Mouse (Mus musculus) right cerebral cortex, postnatal 36 days (tissue): ENCODE results near the gene Slamf7.
A peak's percentile ranks its signal among the peaks of the same experiment; 100 is the strongest.

Experiments used
- DNase-seq, 2 experiments: peaks; one replicate each; pipeline ENCODE4 v3.0.0; 2022; ENCODE audit warnings: low spot score in 2 of 2, mixed read lengths in 1 of 2

Gene Slamf7

DNA sequence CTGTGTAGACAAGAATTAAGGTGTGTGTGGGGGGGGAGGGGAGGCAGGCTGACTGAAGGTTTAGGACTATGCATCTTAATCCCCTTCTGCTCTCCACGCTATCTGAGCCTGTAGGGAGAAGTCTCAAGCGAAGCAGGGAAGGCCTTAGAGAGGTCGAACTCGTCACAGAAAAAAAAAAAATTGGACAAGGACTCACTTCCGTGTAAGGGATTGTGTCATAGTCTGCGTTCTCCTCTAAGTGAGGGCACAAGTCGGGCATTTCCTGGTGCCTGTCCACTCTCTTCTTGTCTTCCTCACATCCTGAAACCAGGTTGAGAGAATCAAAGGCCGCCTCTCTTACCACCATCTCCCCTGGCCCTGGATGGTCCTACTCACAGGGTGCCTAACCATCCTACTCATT is 15.7 kb downstream of the Slamf7 start:
- DNase-seq: no peak

DNA sequence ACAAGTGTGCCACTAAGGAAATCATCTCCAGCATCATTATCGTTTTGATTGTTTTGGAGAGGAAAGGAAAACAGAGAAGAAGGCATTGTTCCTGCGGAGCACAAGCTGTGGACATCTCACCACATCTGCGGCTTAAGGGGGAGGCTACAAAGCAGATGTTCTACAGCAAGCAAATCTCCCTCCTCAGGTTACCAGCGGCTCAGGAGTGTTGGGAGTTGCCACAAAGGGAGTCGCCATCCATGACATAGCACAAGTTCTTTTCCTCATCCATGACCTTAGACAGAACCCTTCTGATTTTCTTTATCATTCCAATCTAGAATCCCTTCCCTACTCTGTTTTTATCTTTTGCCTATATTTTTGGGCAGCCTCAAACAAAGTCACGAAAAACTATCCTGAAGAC is 17.1 kb downstream of the Slamf7 start:
- DNase-seq: no peak

DNA sequence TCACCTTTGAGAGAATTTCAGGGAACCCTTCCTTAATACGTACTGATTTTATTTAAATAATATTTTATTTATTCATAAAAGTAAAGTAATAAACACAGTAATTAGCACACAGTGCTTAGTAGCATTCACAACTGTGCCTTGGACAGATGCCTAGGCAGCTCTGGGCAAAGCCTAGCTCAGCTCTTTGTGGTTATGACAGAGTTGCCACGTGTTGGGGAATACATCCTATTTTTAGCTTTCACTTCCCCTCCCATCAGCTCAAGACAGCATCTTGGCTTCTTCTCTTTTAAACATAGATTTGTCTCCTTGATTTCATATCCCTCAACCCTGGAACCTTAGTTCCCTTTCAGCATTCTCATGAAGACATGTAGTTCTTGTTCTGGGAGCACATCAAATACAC is 21.4 kb downstream of the Slamf7 start:
- DNase-seq: peak in 1 of 2 experiments; percentile 14

DNA sequence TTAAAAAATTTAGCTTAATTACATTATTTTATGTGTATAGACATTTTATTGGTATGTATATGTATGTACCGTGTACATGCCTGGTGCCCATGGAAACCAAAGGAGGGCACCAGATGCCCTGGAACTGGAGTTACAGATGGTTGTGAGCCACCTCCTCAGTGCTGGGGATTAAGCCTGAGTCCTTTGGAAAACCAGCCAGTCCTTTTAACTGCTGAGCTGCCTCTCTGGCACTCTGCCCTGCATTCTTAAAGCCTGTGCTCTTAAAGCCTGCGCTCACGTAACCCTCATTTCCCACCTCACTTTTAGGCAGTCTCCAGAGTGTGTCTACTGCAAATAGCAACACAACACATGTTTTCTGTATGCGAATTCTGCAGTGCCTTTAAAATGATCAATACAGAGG is 21.9 kb downstream of the Slamf7 start:
- no peak for DNase-seq

DNA sequence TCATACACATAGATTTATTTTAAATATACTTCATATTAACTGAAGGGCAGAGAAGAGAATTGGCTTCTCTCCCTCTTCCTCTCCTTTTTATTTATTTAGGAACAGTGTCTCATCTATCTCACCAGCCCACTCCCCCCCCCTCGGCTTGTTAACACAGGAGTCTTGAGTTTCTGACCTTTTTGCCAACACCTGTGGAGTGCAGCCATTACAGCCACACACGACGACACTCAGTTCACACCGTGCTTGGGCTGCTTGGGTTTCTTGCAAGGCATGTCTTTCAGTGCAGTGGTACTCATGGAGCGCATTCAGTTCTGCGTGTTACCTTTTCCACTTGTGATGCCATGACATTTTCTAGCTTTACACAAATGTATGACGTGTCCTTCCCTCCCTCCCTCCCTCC is 22.8 kb downstream of the Slamf7 start:
- no peak for DNase-seq

DNA sequence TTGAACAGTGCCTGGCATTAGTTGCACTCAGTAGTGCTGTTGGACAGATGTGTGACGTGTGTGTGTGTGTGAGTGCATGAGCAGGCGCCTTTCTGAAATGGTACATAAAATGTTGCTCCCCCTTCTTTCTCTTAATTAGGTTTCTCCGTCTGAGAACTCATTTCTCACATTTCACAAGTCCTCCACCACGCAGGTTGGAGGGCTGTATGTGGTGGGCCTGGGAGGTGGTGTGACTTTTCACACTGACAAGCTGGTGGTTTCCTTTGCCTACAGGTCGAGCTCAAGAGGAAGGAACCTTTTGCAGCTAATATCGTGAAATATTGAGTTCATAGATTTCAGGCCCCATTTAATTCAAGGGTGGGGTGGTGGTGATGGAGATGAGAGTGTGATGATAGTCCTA is 23.7 kb downstream of the Slamf7 start:
- no peak for DNase-seq

DNA sequence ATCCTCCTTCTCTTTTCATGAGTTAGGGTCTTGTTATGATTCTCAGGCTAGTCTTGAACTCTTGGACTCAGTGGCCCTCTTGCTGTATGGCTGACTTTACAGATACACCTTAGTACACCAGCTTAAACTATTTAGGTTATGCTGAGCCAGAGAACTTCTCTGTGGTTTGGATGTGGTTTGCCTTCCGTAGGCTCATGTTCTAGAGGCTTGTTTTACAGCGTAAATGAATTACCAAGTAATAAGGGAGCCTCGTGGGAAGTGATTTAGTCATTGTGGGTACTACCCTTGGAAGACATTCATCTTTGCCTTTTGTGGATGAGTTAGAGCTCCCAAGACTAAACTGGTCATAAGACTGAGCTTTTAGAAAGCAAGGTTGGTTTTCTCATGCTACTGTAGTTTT is 25.0 kb downstream of the Slamf7 start:
- no peak for DNase-seq

DNA sequence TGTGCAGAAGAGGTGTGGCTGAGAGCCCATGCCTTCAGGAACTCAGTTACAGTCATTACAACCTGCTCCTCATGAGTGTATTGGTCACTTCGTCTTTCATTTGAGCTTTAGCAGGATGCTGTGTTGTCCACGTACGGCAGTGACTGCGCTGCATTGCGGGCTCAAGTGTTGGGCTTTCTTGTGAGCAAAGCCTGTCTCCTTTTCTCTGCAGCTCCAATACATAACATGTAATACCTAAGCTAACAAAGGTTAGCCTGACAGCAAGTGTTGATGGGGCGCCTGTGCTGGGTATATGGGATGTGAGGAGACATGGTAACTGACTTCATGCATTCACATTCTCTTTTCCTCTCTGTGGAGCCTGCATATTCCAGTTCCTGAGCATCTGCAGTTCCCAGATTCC is 32.7 kb downstream of the Slamf7 start:
- DNase-seq: no peak

DNA sequence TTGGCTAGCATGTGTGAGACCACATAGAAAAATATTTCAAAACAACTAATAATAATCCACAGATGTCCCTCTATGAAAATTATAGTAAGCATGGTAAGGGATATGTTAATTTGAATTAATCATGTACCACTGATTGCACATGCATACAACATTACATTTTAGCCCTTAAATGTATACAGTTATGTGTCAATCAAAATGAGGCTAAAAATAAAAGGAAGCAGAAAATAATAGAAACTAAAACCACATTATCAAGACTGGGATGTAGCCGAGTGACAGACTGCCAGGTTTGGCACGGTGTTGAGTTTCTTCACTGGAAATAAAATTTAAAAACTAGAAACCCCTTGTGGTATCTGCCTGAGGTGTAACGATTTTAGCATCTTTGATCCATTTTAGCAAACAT is 33.2 kb downstream of the Slamf7 start:
- DNase-seq: no peak

DNA sequence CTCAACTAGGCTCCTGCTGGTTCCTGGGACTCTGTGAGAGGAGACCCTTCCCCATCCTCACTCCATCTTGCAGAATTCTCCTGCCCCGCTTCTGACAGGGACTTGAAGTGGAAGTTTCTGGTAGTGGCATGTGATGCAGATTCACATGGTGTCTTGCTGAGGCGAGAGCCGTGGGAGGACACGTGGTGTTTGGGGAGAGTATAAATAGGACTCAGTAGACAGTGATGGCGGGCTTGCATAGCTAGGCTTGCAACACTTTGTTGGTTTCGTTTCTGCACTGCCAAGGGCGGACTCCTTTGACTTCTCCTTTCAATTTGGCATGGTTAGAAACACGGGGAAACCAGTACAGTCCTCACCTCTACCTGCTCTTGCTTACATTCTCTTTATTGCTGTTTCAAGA is 33.8 kb downstream of the Slamf7 start:
- peak in 1 of 2 experiments; percentile 39 for DNase-seq

DNA sequence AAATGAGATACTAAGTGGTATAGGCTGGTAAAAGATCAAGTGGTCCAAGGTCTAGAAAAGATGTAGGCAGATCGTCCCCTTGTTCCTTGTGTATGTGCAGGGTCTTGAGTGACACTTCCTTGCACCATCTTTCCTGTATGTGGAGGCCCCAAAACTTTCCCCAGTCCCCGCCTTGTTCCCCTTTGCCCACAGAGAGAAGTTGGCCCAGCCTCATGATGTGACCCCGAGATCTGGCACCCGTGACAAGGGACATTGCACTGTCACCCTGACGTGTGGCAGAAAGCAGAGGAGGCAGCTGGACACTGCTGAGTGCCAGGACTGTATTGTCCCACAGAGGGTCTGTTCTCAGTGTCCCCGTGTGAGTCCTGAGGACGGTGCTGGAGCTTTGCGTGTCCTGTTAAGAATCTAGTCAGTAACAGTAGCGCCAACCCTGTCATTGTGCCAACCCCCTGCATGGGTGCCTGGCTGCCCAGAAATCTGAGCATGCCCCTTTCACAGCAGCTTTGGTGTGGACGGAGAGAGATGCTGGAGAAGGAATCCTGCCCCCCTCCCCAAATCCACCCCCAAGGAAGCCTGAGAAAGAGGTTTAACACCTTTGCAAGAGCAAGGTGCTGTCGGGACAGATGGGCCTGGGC is 35.8 kb downstream of the Slamf7 start:
- no peak for DNase-seq

DNA sequence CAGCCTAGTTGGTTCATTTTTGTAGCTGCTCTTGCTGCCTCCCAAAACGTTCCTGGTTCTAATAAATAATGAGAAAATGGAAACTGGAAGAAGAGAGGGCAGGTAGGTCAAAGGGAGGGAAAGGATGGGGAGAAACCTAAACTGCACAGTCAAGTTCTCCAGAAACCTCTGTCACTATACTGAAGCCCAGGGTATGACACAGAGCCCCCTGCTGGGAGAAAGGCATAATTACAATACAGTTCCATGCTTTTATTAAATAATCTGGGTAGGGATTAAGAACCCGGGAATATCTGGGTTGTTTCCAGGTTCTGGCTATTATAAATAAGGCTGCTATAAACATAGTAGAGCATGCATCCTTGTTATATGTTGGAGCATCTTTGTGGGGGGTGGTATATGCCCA is 38.9 kb downstream of the Slamf7 start:
- no peak for DNase-seq

DNA sequence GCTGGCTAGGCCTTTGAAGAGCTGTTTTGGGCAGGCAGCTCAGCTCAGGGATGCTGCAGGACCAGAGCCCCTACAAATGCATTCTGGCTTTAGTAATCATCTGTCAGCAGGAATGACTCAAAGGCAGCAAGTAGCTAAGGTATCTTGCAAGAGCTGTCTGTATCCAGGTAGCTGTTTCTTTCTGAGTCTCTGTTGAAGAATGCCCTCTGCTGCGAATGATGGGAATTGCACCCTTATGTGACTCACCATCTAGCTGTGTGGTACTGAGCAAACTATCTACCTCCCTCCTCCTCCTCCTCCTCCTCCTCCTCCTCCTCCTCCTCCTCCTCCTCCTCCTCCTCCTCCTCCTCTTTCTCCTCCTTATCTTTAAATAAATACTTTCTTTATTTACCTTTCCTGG is 42.1 kb downstream of the Slamf7 start:
- DNase-seq: no peak

DNA sequence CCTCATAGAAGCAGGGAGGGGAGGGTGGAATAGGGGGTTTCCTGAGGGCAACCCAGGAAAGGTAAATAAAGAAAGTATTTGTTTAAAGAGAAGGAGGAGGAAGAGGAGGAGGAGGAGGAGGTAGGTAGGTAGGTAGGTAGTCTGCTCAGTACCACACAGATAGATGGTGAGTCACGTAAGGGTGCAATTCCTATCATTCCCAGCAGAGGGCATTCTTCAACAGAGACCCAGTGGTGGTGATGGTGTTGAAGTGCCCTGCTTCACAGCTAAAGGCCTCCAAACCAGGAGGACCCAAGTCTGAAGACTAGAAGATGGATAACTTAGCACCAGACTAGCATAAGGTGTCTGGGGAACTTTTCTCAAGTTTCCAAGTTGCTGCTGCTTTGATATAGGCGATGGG is 42.8 kb downstream of the Slamf7 start:
- no peak for DNase-seq

DNA sequence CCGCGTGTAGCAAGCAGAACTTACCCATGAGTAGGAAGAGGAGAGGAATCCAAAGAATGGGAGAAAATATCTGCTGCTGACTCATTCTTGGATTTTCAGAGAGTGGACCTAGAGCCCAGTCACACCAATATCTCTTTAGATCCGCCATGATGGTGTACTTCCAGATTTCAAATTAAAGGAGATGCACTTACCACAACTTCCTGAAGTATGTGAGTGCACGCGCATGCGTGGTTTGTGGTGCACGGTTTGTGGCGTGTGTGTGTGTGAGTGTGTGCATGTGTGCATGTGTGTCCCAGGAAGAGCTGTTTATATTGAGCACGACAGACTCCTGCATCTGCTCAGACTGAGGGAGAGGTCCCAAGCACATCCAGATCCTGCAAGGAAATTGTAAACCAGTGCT is 45.7 kb downstream of the Slamf7 start, which contains the start of gene Ly9:
Gene Ly9, minus strand, starts transcription at position 235 of the 400 bp plus-strand sequence.
- DNase-seq: no peak

DNA sequence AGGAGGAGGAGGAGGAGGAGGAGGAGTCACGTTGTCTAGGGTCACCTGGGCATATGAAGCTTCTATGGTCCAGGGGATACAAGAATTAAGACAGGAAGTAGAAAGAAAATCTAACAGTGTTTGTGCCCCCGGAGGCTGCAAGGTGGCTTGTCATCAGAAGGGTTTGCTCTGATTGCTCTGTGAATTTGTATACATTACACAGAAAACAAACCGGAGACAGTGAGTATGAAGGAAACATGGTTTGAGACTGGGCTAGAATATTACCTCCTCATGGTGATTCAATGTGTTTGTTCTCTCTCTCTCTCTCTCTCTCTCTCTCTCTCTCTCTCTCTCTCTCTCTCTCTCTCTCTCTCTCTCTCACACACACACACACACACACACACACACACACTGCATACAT is 46.2 kb downstream of the Slamf7 start:
- no peak for DNase-seq

DNA sequence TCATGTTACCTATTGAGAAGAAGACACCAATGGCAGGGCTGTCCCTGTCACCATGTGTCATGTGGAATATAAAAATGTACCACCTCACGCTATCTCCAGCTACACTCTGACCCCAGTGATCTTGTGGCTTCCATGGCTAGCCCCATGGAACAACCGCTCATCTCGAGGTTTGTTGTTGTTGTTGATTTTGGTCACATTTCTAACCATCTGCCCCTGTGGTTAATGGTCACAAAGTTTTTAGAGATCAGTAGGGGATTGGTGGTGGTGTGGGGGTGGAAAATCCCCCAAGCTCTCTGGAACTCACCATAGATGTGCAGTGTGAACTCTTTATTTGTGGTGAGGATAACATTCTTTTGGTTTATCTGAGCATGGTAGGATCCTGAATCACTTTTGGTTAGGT is 48.1 kb downstream of the Slamf7 start:
- DNase-seq: no peak

DNA sequence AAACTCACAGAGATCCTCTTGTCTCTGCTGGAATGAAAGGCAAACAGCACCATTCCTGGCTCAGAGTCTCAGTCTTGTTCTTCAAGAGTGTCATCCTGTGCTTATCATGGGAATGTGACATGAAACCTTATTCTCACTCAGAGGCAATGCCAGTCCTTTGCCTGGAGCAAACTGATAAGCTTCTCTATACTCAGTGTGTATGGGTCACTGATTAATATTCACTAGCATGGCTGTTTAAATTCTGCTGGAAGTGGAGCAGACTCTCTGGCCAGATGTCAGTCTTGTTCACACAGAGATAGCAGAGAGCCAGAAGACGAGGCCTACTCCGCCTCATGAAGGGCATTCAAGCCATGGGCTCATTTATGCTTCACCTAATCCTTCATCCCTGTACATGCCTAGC is 68.3 kb downstream of the Slamf7 start:
- DNase-seq: no peak
